Mouse (Mus musculus): ENCODE results near the gene Prdm5.

DNA sequence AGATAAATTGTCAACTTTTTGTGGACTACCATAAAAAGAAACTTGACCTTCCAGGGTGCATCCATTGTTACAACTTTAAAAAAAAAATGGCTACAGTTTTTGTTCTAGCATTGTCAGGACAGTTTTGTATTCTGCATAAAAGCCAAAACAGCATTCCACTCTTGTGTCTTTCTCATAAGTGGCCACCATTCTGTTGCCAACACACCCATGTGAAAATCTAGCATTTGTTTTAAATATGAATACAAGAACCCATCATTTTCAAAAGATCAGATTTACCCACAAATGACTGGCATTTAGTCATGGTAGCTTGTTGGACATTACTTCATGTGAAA is 35.0 kb upstream of the Prdm5 start:
- TF ChIP-seq CTCF (IDR thresholded peaks at IDR 0.05; ENCODE audit: borderline replicate concordance, insufficient read depth, low read length) (no peak), POLR2A (IDR thresholded peaks at IDR 0.05; ENCODE audit: low read depth, low read length) (no peak)
